Mouse (Mus musculus): Measurements from ENCODE around the gene Cep295nl.
"Not testable (repeated sequence)": the region's sequence is repeated elsewhere in the genome, so short reads cannot be mapped to it uniquely, and the experiment has no call there.

Cep295nl gene

DNA sequence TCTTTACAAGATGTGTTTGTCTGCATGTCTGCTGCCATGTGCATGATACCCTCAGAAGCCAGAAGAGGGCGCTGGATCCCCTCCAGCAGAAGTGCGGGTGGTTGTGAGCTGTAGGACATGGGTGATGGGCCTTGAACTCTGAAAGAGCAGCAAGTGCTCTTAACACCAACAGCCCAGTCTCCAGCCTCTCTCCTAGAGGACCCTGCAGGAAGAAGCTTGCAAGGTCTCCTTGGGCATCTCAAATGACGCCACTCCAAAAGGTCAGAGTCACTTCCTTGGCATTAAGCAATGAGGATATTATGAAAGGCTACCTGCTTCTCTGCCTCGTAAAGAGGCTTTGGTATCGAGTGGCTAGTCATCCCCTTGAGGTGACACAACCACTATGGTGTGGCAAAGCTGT lies 23.6 kb downstream of the Cep295nl start:
- peak; percentile 62 to 64 for DNase-seq

DNA sequence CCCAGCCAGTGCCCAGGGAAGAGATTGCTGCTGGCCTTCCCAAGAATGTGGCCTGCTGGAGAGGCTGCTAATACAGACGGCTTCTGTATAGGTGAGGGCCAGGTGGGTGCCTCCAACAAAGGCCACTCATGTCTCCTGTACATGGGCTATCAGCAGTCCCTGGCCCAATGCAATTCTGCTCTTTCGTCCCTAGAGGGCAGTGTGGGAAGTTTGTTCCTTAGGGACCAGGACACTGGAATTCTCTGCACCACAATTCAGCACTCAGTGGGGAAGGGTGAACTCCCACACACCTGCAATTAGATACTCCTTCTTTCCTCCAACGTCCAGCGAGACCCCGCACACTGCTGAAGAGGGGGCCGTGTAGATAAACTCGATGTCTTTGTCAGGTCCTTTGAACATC lies 25.2 kb downstream of the Cep295nl start:
- peak; percentile 57 for DNase-seq

DNA sequence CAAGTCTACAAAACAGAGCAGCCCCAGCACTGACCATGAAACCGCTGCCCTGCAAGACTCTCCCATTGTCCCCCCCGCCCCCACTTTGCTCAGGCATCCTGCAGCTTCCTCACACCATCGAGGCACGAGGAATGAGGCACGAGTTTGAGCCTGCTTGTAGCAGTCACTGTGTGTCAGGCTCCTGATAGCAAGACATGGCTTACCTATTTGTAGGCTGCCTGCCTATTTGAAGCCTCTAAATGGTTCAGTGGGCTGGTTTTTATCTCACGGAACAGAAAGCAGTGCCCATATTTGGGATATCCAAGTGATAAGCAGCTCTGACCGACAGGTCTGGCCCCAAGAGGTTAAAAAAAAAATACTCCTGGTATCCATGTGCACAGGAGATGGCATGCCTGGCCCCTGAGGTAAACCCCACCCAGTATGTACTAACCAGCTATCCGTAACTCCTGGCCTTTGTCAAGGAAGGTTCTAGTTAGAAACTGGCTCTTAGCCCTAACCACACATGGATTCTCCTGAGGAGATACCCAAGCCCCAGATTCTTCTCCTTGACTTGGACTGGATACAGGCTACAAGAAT lies 26.0 kb downstream of the Cep295nl start:
- no peak for DNase-seq

DNA sequence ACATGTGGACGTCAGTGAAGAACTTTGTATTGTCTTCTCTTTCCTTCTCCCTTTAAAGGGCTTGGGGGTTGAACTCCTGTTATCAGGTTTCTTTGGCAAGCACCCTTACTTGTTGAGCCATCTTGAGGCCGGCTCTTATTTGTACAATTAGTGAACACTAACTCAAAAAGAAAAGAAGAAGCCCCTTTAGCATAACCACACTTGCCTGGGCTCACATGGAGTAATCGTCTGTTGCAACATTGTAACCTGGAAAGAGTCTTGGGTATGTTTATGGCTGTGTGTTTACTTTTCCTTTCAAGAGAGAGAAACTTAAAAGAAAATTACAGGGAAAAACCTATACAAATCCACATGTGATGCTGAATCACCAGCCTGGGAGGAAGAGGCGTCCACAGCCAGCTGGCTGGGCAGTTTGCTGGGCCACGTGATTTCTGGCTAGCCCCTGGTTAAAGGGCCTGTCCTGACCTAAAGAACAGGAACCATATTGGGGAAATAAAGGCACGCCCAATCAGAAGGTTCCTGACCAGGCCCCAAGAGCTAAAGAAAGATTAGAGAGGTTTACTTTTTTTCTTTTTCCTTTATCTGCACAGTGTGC lies 30.1 kb downstream of the Cep295nl start:
- DNase-seq = no peak

DNA sequence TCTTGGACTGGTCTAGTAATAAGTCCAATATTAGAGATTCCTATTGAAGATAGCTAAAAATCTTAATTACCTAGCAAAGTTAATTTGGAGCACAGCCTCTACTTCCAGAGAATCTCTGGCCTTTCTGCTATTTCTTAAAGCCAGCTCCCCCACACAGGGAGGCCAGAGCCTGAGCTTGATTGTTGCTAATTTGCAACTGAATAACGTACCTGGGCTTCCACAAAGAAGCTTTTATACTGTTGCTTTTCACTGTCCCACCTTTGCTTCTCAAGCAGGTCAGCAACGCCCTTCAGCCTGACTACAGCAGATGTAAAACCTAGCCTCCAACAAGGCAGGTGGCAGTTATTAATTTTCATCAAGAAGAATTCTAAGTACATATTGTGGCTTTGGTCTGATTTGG lies 34.3 kb downstream of the Cep295nl start:
- DNase-seq = not testable (repeated sequence)

DNA sequence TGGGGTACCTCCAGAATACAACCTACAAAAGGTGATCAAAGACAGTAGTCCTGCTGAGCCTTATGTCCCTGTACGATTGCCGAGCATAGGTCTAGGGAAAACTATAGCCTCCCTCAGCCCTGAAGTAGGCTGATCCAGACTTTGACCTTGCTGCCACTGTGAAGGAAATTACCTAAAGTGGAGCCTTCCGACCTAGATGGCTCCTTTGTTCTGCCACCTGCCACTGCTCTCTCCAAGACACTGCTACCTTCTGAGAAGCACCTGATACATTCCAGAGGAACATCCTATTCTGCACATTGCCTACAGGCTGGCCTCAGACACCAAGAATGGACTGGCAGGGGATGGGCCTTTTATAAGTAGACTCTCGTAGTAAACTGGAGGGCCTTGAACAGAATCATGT lies 38.3 kb downstream of the Cep295nl start:
- DNase-seq = not testable (repeated sequence)

DNA sequence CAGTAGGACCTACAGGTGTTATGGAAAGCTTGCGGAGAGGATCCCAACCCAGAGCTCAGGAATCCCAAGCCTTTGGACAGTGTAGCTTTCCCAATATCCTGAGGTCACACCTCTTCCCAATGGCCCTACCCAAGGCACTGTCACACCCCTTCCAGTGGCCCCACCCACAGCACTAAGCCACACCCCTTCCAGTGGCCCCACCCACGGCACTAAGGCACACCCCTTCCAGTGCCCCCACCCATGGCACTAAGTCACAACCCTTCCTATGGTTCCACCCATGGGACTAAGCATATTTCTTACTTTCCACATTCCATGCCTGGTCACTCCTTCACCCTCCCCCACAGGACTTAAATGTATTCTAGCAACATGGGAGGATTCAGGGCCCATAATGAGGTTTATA lies 43.5 kb downstream of the Cep295nl start:
- peak in 1 of 2 experiments; percentile 18 for DNase-seq

DNA sequence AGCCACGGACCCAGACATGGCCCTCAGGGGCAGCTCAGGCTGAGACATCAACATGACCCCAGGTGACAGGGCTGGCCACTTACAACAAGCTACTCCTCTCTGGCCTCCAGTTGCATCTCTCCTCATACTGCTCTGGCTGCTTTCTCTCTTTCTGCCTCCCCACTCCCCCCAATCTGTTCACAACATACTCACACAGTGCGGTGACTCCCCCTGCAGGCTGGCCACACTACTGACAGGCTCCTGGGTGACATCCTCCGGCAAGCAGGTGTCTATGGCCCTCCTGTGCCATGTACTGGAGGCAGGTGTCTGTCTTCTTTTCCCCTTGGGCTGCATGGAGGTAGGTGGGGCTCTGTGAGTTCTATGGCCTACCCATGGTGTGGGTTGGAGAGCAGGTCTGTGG lies 44.3 kb downstream of the Cep295nl start:
- peak; percentile 28 to 42 for DNase-seq

DNA sequence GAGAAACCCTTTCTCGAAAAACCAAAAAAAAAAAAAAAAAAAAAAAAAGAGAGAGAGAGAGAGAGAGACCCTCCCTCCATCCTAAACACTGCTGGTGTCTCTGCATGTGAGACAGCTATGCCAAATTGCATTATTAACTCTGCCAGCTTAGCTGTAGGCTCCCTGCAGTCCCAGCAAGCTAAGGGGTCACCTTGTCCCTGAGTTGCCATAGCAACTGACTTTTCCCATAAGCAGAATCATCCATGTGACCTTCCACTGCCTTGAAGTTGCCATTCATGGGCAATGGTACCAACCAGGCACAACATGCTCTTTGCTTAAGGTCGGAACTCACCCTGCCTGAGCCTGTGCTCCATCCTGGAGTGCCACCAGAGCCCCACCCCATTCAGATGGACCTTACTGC lies 47.3 kb downstream of the Cep295nl start:
- no peak for DNase-seq

DNA sequence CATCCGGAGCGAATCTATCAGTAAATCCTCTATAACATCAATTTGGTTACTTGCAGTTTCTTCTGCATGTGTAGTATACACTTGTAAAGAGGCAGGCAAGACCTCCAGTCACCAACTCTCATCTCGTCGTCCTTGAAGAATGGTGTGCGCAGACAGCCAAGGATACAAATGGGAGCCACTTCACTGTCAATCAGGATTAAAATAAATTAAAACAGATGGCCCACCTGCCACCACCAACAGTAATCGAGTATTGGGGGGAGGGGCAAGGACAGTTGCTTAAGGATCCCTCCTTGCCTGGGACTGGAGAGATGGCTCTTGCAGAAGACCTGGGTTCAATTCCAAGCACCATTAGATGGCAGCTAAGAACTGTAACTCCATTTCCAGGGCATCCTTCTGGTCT lies 49.6 kb downstream of the Cep295nl start:
- DNase-seq = no peak

DNA sequence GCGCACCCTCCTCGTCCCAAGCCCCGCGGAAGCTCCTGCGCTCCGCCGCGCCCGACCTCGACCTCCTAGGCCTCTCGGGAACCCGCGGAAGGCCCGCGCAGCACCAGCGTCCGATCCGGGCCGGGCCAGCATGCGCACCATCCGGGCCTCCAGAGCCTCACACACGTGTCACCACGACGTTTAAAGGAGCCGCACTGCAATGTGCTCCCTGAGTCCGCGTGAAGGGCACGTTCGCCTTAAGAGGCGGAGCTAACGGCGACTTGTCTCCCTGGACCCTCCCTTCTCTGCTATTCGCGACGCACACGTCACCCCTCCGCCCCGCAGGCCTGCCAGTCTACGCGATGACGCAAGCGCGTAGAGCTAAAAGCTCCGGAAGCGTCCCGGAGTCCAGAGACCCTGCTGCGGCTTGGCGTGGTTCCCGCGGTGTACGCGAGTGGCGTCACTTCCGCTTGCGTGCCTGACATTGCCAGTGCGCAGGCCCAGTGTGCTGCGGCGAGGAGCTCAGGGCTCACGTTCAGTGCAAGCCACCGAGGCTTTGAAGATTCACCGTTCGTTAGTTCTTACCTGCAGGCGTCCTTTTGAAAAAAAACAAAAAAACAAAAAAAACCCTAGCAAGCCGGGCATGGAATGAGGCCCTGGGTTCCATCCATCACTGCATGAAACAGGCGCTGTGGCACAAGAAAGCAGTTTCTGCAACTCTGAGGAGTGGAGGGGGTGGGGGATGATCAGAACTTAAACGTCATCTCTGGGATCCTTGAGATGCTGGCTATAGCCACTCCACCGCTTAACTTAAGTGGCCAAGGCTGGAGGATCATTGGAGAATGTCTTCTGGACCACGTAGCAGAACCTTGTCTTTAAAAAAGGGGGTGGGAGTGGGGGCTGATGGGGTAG lies 52.1 kb downstream of the Cep295nl start, which contains the start of gene Usp36:
Gene Usp36, minus strand, starts transcription at position 246 of the 891 bp plus-strand sequence.
- DNase-seq = peak; percentile 97 to 98

DNA sequence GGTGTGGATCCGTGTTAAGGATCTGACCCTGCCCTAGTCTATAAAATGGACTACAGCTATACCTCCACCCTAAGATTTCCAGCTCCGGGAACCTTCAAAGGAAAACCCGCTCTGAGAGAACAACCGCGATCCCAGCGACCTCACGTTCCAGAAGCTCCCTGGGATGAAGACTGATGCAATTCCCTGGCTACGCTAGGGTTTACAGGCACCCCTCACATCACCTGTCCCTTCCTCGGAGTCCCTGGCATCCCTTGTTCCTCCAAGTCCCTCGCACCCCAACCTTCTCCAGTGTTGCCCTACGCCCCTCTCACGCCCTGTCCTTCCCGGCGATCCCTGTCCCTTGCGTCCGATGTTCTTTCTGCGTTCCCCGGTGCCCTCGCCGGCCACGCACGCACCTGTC lies 52.7 kb downstream of the Cep295nl start:
- DNase-seq = no peak

DNA sequence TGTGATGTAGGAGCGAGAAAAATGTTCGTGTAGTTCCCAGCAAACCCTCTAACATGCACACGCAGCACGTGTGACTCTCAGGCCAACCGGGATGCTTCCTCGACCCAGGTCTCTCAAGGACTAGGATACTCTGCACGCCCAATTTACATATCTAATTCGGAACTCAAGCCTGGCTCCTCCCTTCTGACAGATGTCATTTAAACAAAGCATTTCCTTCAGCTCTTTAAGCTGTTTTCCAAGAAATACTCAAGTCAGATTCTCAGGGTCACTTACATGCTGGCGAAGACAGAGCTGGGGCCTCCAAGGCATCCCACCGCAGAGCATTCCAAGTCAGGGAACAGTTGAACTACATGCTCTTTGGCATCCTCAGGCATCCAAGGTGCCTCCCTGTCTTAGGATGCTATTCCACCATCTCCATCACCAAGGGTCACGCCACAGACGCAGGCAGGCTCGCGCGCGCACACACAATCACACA lies 53.2 kb downstream of the Cep295nl start:
- peak in 1 of 2 experiments; percentile 21 for DNase-seq

DNA sequence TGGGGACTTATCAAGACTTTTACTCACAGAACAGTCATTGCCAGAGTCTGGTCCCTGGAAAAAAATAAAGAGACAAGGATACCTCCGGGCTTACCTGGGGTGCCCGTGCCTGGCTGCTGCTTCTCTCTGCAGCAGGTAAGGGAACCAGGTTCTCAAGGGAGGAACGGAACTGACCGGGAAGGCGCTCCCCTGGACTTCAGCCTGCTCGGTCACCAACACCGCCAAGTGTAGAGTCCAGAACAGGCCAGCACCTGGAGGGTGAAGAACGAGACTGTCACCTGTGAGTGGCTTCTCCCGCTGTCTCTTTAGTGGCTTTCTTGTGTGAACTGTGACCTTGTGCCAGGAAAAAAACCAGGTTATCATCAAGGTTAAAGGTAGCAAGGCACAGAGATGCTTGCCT lies 54.7 kb downstream of the Cep295nl start:
- no peak for DNase-seq

DNA sequence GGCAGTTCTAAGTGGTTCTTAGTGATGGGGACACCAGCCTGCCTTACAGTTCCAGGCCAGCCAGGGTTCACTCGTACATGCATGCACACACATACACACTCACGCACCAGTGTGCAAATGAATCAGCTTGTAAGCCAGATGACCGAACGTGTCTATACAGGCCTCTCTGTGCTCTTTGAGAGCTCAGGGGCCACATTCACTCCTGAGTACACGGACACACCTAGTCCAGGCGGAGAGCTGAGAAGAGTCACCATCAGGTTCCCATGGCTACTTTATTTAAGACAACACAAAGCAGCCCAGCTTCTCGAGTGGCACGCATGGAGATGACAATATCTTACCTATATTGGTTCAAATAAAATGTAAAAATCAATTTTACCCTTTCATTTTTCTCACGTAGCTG lies 55.9 kb downstream of the Cep295nl start:
- no peak for DNase-seq

DNA sequence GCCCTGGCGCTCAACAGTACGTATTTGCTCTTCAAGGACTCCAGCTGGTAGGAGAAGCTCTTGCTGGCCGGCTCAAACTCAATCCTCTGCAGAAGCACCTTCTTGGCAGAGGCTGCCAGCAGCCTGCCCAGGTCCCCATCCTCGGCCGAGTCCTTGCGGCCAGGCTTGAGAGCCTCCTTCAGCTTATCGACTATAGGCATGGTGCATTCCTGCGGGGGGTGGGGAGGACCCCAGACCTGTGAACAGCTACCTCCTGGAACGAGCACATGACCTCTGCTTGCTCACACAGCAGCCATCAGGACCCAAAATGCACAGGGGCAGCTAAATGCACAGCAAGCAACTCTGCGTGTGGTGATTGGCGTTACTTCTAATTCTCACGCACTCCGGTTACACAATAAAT lies 56.5 kb downstream of the Cep295nl start:
- no peak for DNase-seq

All from B cell, adult 2 months (primary cell).